Mouse (Mus musculus) erythroblast, adult 5-6 weeks (primary cell): ENCODE results near the gene Gm29133. TPM values are rescaled to one million over a fixed set of nuclear protein-coding genes. Genes with fewer than 3 reads are reported as not detected.

Source experiments
- ATAC-seq: replicated peaks from 2 replicates; pipeline ENCODE4 v1.8.0; 2016; ENCODE audit warnings: moderate number of reproducible peaks, mild to moderate bottlenecking, moderate TSS enrichment, inconsistent platforms; ENCODE audit not compliant: poor library complexity, low FRiP score, severe bottlenecking
- total RNA-seq, 2 experiments: library from RNA; stranded (forward) in 1 of 2; stranded (reverse) in 1 of 2; fragments of 150-400 nt in 1 of 2; fragments of 200-764, 138-1000 nt in 1 of 2; gene quantifications; 2 replicates each; pipeline versions ENCODE4 v1.2.3 to v1.2.4; 2015 to 2017; ENCODE audit warnings: low replicate concordance in 2 of 2

Gene Gm29133
- total RNA-seq (2015; ENCODE audit: low replicate concordance): not detected in 2 replicates
- not detected in 2 replicates for total RNA-seq (2017; ENCODE audit: low replicate concordance)

DNA sequence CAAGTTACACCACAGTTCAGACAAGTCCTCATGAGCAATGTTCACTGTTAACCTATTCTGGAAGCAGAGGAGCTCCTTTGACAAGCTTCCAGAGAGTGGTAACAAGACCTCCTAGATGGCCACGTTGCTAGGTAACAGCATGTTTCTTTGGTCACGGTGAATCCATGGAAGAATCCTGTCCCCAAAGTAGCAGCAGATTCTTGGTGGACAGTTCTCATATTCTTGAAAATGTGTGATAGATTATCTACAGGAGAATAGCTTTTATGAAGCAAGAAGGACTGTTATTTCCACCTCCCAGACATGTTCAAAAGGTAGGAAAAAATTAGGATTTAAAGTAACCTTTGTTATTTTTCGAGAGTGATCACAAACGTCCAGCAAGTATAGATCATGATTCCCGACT lies at the start of gene Gm29133:
TSS of gene Gm29133 (plus strand) at position 301 of the 400 bp plus-strand sequence.
- no peak for ATAC-seq

- no peak for ATAC-seq
Observed at GRCm38 (mm10) chr3:75699088-75699487, 48.9 kb upstream of the Gm29133 start.

DNA sequence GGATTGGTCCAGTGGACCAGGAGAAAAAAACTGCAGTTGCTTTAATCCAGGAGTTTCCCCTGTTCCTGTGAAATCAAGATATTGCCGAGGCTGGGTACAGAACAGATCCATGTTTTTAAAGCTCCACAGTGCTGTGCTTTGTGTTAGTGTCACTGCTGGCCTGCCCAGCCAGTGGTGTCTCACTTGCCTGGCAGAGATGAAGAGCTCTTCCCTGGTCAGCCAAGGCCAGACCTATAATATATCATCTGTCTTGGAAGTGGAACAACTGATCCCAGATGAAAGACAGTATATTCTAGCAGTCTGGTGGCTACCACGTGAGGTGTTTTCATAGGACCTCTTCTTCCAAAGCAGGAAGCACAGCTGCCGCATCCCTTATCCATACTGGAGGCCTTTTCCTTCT lies 46.7 kb upstream of the Gm29133 start:
- ATAC-seq: no peak

DNA sequence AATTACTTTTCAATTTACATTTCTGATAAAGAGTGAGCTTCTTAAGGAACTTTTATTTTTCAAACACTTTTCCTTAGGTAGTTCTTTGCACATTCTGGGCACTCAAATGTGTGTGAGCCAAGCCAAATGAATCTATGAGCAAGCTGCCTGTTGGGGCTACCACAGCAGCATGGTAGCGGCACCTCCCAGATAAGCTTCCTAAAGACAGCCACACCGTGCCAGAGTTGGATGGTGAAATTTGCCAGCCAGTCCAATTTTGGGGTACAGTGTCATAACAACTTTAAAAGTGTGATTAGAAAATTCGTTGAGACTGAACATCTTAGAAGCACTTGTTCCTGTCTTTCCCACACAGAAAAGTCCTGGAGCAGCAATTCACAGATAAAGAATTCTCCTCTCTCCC lies 41.5 kb upstream of the Gm29133 start:
- no peak for ATAC-seq

DNA sequence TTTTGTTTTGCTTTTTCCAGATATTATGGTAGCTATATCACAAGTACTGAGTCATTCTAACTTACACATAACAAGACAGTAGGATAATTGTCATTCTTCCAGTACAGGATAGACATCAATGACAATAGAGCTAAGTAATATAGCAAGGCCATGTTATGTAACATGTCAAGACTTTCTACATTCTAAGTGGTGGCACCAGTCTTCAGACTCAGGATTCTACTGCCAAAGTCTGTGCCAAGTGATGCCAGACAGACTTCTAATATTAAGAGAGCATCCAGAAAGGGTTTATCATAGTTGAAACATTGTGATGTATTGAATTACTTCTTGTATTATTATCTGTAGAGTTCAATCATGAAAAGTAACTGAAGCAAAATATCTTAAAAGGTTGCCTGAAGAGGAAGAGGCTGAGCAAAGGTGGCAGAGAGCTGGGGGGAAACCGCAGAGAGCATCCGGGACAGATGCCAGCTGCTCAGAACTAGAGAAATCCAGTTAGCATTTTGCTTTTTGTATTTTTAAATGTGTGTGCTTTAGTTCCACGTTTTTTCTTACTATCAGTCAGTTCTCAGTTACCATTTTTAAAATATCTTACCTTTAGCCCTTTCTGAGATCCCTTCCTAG lies 34.2 kb upstream of the Gm29133 start:
- ATAC-seq: no peak

DNA sequence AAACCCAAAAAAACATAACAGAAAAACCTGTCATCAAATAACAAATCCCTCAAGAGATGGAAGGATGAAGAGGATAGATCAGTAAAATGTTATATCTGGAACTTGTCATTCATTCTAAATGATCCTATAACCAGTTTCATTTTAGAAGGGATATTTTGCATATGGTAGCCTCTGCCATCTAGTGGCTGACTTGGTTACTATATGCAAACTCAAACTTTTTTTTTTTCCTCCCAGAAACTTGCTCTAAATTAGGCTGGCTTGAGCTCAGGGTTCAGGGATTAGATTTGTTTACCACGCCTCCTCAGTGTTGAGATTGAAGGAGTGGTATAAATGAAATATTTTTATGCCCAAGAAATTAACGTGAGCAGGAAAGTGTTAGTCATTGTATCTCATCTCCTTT lies 27.3 kb upstream of the Gm29133 start:
- ATAC-seq: no peak

DNA sequence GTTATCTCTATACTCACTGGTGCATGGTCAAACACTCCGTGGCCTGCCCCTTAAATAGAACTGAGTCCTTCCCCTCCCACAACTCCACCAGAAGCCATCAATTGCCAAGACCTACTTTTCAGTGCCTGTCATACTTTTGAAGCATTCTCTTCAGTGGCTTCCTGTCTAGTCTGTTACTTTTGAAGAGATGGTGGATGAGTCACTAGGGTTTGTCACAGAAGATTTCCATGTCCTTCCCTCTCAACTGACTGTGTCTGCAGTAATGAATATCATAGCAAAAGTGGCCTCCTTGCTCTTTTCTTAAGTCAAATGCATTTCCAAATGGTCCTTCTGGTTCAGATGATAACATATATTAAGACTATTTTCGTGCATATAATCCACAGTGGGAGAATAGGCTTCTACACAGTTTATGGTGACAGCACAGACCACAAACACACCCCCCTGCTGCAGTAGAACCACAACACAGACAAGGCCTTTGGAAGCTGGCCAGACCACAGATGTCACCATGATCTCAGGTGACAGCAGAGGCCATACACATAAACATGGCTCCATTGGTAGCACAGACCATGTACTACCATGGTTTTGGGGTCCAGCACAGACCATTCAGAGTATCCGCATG lies 16.9 kb upstream of the Gm29133 start:
- no peak for ATAC-seq

DNA sequence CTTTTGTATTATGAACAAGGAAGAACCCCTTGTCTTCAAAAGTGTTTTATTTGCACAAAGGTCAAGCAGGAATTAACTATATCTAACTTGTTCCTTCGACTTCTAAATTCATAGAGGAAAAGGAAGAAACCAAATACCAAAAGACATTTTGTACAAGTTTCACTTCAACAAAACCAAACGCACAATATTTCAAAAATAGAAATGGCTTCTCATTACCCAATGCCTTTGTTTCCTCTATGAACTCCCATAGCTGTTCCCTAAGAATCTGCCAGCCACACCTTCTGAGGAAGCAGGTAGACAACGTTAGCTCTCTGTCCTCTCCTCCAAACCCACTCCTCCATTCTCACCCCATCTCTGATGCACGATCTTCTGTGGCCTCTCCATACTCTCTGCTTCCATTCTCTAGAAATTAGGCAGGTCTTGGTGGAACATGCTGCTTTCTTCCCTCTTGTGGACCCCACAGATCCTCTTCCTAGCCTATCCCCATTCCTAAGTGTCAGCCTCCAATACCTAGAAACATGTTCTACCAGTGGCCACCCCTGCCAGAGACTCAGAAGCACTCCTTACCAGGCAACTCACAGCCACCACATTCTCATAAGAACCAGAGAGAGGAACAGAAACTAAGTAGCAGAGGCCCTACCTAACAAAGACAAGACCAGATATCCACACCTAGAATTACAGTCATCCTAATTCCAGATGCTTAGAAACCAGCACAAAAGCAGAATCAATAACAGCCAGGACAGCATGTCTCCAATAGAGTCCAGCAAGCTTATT lies 4.1 kb upstream of the Gm29133 start:
- no peak for ATAC-seq

- no peak for ATAC-seq
Observed at GRCm38 (mm10) chr3:75745343-75745742, 2.7 kb upstream of the Gm29133 start.

- no peak for ATAC-seq
Observed at GRCm38 (mm10) chr3:75763351-75763750, 15.4 kb downstream of the Gm29133 start.

- ATAC-seq: no peak
Observed at GRCm38 (mm10) chr3:75774253-75774652, 26.3 kb downstream of the Gm29133 start.

DNA sequence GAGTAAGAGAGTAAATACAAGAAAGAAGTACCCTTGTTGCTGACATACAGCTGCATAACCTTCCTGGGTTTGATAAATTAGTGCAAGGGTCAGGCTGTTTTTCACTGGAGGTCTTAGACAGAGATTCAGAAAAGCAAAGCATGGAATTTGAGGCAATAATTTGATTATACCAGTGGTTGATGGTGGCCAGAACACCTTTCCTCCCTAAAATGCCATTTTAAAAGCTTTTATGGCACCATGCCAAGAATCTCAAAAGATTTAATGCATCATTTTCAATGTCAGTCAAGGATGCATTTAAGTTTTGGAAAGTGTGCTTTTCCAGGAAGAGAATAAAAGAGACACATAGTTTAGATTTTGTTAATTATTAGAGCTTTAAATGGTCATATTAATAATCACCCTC lies 60.0 kb downstream of the Gm29133 start:
- ATAC-seq: no peak

DNA sequence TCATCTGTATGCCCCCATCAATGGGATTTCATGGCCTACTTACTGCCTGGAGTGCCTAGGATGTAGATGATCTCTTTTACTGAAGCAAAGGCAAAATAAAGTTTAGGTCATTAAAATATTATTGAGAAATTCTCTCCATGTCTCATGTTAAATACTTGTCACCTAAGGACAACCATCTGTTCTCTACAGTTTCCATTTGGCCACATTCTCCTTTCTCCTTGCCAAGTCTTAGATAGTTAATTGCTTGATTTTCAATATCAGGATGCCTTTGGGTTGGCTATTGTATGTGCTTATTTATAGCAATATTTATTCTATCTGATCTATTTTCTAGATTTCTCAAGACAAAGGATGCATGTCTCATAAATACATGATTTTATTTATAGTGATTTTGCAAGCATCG lies 75.9 kb downstream of the Gm29133 start:
- ATAC-seq: no peak

DNA sequence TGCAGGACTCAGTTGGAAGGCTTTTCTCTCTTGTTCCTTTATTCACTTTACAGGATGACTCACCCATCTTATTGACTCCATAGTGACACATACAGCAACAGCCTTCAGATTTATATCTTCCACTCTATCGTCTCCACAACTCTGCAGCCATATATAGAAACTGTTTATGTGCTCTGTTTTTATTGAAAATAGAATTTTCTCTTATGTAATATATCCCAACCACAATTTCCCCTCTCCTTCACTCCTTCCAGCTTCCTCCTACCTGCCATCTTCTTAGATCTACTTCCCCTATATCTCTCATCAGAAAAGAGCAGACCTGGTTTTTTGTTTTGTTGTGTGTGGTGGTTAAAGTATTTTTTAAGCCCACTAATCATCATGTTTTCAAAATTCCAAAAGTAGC lies 76.5 kb downstream of the Gm29133 start:
- ATAC-seq: no peak

DNA sequence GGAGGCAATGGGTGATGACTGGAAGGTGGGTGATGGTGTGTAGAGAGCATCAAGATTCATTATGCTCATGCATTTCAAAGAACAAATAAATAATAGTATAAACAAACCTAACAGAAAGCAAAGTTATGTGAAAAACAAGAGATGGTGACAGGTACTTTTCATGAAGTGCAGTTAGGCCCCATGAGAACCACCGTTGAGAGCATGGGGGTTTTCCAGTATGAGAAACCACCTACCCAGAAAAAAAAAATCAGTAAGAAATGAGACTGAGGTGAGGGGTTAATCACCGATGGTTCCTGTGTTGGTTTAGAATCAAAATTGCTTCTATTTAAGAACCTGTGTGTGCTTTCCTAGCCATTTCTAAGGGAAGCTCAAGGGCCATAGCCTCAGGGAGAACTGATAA lies 86.8 kb downstream of the Gm29133 start:
- no peak for ATAC-seq

GRCm38 (mm10) chr3:75835286-75835967 lies 87.4 kb downstream of the Gm29133 start:
- no peak for ATAC-seq

Other genes starting within 250 kb of the Gm29133 start
- 33.9 and 44.2 TPM in 2 replicates for gene Pdcd10, start 191.3 kb upstream of the Gm29133 start, total RNA-seq (2015; ENCODE audit: low replicate concordance)
- 59.8 and 72.5 TPM in 2 replicates for gene Pdcd10, start 191.3 kb upstream of the Gm29133 start, total RNA-seq (2017; ENCODE audit: low replicate concordance)
- gene Serpini1, start 190.7 kb upstream of the Gm29133 start, total RNA-seq (2015; ENCODE audit: low replicate concordance): 1.2 and 2.3 TPM in 2 replicates
- 0.26 and 0.28 TPM in 2 replicates for gene Serpini1, start 190.7 kb upstream of the Gm29133 start, total RNA-seq (2017; ENCODE audit: low replicate concordance)
- 23.6 and 31.7 TPM in 2 replicates for gene Golim4, start 208.8 kb downstream of the Gm29133 start, total RNA-seq (2015; ENCODE audit: low replicate concordance)
- 53.1 and 57.7 TPM in 2 replicates for gene Golim4, start 208.8 kb downstream of the Gm29133 start, total RNA-seq (2017; ENCODE audit: low replicate concordance)